Mouse (Mus musculus): ENCODE results near the gene Dynlt1a.
"Not testable (repeated sequence)": the region's sequence is repeated elsewhere in the genome, so short reads cannot be mapped to it uniquely, and the experiment has no call there.

The Dynlt1a gene

GRCm38 (mm10) chr17:6289045-6289444 is 28.3 kb downstream of the Dynlt1a start:
- not testable (repeated sequence) for DNase-seq (ENCODE audit: low spot score in 2 of 2)

- DNase-seq (ENCODE audit: low spot score in 2 of 2): not testable (repeated sequence)
These were observed 31.1 kb downstream of the Dynlt1a start for GRCm38 (mm10) chr17:6286169-6286568.

DNA sequence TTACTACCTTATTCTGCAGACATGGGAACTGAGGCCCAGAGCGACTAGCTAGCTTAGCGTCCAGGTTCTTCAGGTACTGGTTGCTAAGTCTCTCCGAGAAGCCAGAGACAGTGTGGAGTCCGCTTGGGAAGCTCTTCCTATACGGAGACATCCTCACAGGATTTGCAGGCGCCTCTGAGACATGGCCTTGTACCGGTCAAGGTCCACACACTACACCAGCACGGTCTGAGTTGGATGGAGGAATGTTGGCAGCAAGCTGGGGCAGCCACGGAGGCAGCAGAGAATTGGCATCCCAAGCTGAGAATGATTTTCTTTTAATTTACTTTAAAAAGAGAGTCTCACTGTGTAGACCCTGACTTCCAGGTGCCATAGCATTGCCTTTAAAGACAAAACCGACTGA is 34.2 kb downstream of the Dynlt1a start:
- DNase-seq (ENCODE audit: low spot score in 2 of 2): not testable (repeated sequence)

DNA sequence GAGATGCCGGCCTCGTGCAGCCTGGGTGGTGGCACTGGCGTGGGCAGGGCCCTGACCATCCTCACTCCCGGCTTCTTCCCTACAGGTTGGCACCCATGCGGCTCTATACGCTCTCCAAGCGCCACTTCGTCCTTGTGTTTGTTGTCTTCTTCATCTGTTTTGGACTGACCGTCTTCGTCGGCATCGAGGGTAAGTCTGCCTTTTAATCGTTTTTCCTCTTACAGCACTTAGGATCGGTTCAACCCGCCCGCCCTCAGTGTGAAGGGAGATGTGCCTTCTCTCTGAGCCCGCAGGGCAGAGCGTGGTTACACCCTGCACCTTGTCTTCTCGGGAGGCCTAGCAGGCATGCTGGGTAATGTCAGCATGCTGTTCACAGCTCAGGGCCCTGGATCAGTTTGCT is 36.8 kb downstream of the Dynlt1a start:
- DNase-seq (ENCODE audit: low spot score in 2 of 2): not testable (repeated sequence)

- DNase-seq (ENCODE audit: low spot score in 2 of 2): not testable (repeated sequence)
These were observed 37.5 kb downstream of the Dynlt1a start for GRCm38 (mm10) chr17:6279772-6280171.

GRCm38 (mm10) chr17:6279205-6279604 is 38.1 kb downstream of the Dynlt1a start:
- not testable (repeated sequence) for DNase-seq (ENCODE audit: low spot score in 2 of 2)

DNA sequence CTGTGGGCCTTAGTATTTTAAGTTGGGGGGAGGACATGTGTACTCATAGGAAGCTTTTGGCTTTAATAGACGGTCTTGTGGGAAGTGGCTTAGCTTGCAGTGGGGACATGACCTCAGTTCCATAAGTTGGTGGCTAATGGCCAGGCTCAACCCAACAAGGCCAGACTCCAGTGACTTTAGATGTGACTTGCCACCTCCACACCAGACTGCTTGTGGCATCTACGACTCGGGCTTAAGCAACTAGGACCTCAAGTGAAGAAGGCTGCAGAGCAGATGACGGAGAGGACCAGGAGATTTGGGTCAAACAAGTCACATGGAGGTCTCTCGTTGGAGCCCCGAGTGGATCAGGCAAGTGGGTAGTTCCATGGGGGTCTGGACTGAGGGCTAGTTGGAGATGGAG is 42.6 kb downstream of the Dynlt1a start:
- DNase-seq (ENCODE audit: low spot score in 2 of 2): not testable (repeated sequence)

GRCm38 (mm10) chr17:6271970-6272369 is 45.3 kb downstream of the Dynlt1a start:
- not testable (repeated sequence) for DNase-seq (ENCODE audit: low spot score in 2 of 2)

DNA sequence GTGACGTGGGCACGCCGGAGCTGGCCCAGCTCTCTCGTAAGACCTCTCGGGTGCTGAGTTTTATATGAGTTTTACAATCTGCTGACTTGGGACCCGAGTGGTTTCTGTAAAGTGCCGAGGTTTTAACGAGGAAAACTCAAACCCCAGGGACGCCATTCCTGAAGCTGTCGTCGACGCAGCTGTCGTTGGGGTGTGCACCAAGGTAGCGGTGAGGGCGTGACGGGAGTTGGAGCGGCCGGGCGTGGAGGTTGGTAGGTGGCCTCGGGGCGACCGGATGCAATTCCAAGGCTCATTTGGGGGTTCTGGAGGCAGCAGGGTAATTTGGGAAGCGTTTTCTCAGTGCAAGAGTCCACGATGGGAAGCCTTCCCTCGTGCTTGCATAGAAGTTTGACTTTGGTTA is 46.5 kb downstream of the Dynlt1a start:
- not testable (repeated sequence) for DNase-seq (ENCODE audit: low spot score in 2 of 2)

GRCm38 (mm10) chr17:6269876-6270831 is 47.1 kb downstream of the Dynlt1a start:
- DNase-seq (ENCODE audit: low spot score in 2 of 2): not testable (repeated sequence)

DNA sequence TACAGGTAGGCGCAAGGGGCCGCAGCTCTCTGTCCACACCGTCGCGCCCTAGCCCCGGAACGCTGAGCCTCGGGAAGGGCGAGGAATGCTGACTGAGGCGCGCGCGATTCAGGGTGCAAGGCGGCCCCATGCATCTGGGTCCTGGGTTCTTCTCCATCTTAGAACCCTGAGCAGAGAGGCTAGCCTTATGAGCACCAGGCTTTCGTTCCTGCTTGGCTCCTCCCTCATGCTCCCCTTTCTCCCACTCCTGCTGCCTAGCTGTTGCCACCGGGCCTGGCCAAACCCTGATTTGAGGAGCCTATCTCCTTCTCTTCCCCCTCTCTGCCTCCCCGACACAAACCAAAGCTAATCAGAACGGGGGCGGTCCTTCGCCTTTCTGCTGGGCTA is 60.2 kb downstream of the Dynlt1a start:
- DNase-seq (ENCODE audit: low spot score in 2 of 2): not testable (repeated sequence)

GRCm38 (mm10) chr17:6256400-6257069 is 60.8 kb downstream of the Dynlt1a start, which contains the start of gene Tmem181a:
TSS of gene Tmem181a (plus strand) at chr17:6256860.
- DNase-seq (ENCODE audit: low spot score in 2 of 2): not testable (repeated sequence)

Measured in spleen, postnatal 14 days (tissue).